Mouse (Mus musculus): ENCODE data around the gene Ube2d1.

DNA sequence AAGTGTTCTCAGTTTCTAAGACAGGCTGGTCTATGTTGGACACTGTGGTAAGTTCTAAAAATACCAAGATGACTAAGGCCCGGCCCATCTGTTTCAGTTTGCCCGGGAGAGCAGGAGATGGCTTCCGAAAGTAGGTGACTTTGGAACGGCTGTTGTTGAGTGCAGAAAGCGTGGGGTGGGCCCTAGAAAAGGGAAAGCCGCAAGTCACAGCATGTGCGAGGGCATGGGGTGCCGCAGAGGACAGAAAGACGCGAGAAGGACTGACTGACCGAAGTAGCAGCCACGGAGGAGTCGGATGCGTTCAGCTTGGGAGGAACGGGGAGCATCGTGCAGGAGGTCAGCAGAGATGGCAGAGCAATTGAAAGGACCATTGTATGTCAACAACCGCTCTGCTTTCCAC is 34.6 kb downstream of the Ube2d1 start:
- TF ChIP-seq CTCF (IDR thresholded peaks at IDR 0.05; ENCODE audit: borderline replicate concordance, extremely low read depth, insufficient read depth, insufficient read length) = no peak
- TF ChIP-seq POLR2A (IDR thresholded peaks at IDR 0.05; ENCODE audit: borderline replicate concordance, extremely low read depth, insufficient read depth, insufficient read length, poor library complexity, severe bottlenecking) = no peak

All from brain, embryonic 14.5 days (tissue).